Mouse (Mus musculus) hindbrain, embryonic 10.5 days (tissue): ENCODE measurements around the gene Atpaf1. TPM values are rescaled to one million over a fixed set of nuclear protein-coding genes. Genes with fewer than 3 reads are reported as not detected.

Experiments used
- DNase-seq: peaks from one replicate; pipeline ENCODE4 v3.0.0-alpha.2; 2017; ENCODE audit warnings: low spot score
- H3K27ac ChIP-seq: fragments of 300-500 bp; sonication (generic); 2 replicates; pipeline ENCODE4 v1.5.1; 2016; ENCODE audit warnings: mild to moderate bottlenecking, moderate library complexity
- H3K27me3 ChIP-seq: fragments of 300-500 bp; sonication (generic); 2 replicates; pipeline ENCODE4 v1.6.1; 2016; ENCODE audit warnings: mild to moderate bottlenecking; ENCODE audit not compliant: poor library complexity, insufficient read depth, severe bottlenecking
- H3K36me3 ChIP-seq: fragments of 300-500 bp; sonication (generic); 2 replicates; pipeline ENCODE4 v1.6.1; 2016; ENCODE audit warnings: mild to moderate bottlenecking, moderate library complexity
- H3K4me1 ChIP-seq: fragments of 300-500 bp; sonication (generic); replicated peaks from 2 replicates; pipeline ENCODE4 v1.6.1; 2016; ENCODE audit warnings: mild to moderate bottlenecking
- H3K4me3 ChIP-seq: fragments of 300-500 bp; sonication (generic); 2 replicates; pipeline ENCODE4 v1.5.1; 2016; ENCODE audit warnings: mild to moderate bottlenecking, moderate library complexity
- H3K9me3 ChIP-seq: fragments of 300-500 bp; sonication (generic); 2 replicates; pipeline ENCODE4 v1.6.1; 2016; ENCODE audit warnings: mild to moderate bottlenecking, moderate library complexity
- WGBS: fragments of 180-500 bp; shearing (Covaris S2); methylation state at CpG from one replicate; pipeline ENCODE4 v1.1.7; 2016; 5-methylcytosine and 5-hydroxymethylcytosine counted together
- polyA plus RNA-seq: library from polyadenylated mRNA; unstranded; fragments of >200 nt; fragmentation: Nextera tagmentation; extraction: Ambion mirVana; gene quantifications from 2 replicates; pipeline ENCODE4 v1.2.1, GENCODE M21; 2016

The Atpaf1 gene
- polyA plus RNA-seq, 1 experiment from 2014 or later = 38.3 TPM

DNA sequence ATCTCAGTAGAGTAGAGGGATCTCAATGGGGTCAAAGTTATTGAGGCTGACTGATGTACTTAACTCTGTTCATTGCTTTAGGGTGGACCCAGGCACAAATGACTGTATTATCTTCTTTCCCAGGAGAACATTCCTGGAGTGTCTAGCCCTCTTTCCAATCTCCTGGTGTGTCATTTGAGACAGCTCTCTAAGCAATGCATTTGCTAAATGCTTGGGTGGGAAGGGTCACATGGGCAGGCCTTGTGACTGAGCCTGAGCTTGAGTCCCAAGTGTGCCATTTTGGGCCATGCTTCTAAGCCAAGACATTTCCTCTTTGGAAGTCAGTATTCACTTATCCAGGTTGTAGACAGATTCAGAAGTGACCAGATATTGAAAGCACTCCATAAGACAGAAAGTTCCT, 36.8 kb downstream of the Atpaf1 start:
- Histone ChIP-seq H3K4me1 (peaks cover 4% of the 10 kb centered on the region; the same call in 1 of the 2 replicates), H3K4me3 (no peak overlapping the region), H3K27me3 (no peaks in the 10 kb centered on the region), H3K36me3 (peaks cover 10% of the 10 kb centered on the region; the same call in 1 of the 2 replicates), H3K27ac (no peak overlapping the region), H3K9me3 (no peaks in the 10 kb centered on the region)
- DNase-seq = no peak

DNA sequence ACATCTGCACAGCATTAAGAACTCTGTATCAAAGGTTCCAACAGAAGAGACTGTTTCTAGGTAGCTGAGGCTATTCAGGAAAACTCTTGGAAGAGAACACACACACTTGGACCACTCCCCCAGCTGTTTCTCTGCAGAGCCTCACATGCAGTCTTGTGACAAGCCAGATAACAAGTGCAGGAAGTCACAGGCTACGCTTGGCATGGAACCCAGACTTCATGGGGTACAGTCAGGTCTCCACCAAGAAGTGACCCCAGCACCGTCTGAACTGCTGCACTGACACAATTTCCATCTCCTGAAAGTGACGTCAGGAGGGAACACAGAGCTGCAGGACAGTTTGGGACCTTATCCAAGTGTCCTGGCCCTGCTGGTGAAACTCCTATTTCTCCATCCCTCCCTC, 37.3 kb downstream of the Atpaf1 start:
- H3K36me3 ChIP-seq = peaks cover 8% of the 10 kb centered on the region; the same call in 1 of the 2 replicates

DNA sequence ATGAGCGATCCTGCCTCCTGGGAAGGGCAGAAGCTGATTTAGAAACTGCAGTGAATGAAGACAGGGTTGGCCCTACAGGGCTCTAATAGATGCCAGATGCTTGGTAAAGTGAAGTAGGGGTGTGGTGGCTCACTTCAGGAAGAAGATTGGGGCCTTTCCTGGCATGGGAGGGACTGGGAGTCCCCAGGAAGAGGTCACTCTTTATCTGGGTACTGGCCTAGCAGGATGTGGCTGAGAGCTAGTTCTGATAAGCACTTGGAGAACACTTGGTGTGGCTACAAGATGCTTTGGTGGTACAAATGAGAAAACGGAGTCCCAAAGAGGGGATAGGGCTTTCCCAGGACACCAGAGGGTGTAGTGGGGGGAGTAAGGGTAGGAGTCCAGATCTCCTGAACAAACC, 39.6 kb downstream of the Atpaf1 start:
- H3K4me3 ChIP-seq = no peak overlapping the region
- H3K9me3 ChIP-seq = no peaks in the 10 kb centered on the region
- H3K27me3 ChIP-seq = peaks cover 11% of the 10 kb centered on the region
- peaks cover 19% of the 10 kb centered on the region for H3K4me1 ChIP-seq
- peaks cover 8% of the 10 kb centered on the region; the same call in 1 of the 2 replicates for H3K36me3 ChIP-seq
- no peak for DNase-seq
- WGBS = 73% methylated on average over 2 of the region's 2 CpGs
- no peak overlapping the region for H3K27ac ChIP-seq

More for the DNA sequence above, 37.3 kb downstream of the Atpaf1 start:
- 78% methylated on average over 3 of the region's 3 CpGs for WGBS
- H3K4me1 ChIP-seq = peaks cover 4% of the 10 kb centered on the region; the same call in 1 of the 2 replicates
- H3K27me3 ChIP-seq = peaks cover 4% of the 10 kb centered on the region; the same call in 1 of the 2 replicates
- no peaks in the 10 kb centered on the region for H3K9me3 ChIP-seq
- DNase-seq = no peak
- H3K27ac ChIP-seq = no peak overlapping the region
- no peak overlapping the region for H3K4me3 ChIP-seq

DNA sequence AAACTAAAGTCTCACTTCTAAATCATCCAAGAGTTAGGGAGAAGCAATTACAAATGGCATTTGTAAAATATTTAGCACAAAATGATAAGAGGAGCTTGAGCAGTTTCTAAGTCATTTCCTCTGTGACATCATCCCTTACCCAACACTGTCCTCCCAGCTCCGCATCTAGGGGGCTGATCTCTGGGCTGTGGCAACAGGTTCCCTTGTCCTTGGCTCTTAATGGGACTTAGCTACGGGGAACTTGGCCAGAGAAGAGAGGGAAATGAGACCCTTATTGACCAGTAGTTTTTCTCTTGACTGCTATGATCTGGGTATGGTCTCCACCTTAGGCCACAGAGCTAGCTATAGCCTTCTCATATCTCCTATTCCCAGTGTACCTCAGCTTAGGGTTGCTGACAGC, 40.7 kb downstream of the Atpaf1 start:
- WGBS = 86% methylated on average over 2 of the region's 2 CpGs

DNA sequence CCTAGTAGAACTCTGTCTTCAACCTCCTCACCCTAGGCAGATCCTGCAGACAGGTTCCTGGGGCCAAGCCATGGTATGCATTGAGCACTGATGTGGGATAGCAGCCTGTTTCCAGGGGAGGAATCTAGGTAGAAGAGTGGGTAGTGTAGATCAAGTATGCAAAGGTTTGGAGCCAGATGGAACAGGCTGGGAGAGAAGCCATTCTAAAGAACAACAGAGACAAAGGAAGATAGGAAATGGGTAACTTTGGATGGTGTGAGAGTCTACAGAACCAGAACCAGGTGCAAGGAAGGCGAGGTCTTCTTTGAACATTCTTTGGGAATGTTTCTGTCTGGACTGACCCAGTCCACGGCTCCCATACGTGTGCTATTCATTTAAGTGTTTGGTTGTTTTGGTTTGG, 42.5 kb downstream of the Atpaf1 start:
- 61% methylated on average over 3 of the region's 3 CpGs for WGBS
- Histone ChIP-seq H3K27me3 (peaks cover 24% of the 10 kb centered on the region), H3K4me3 (peak overlapping the region; percentile 83; the same call in 1 of the 2 replicates), H3K27ac (0 out of 2 replicates have a peak overlapping the region, but pooled peaks have one; percentile 90), H3K4me1 (peaks cover 15% of the 10 kb centered on the region), H3K36me3 (no peaks in the 10 kb centered on the region), H3K9me3 (no peaks in the 10 kb centered on the region)
- DNase-seq = no peak

More for the DNA sequence above, 40.7 kb downstream of the Atpaf1 start:
- Histone ChIP-seq H3K4me3 (no peak overlapping the region), H3K9me3 (no peaks in the 10 kb centered on the region), H3K27me3 (peaks cover 22% of the 10 kb centered on the region), H3K36me3 (0 out of 2 replicates have a peak, but pooled peaks cover under 1% of the 10 kb centered on the region), H3K27ac (no peak overlapping the region), H3K4me1 (peaks cover 15% of the 10 kb centered on the region)
- no peak for DNase-seq

DNA sequence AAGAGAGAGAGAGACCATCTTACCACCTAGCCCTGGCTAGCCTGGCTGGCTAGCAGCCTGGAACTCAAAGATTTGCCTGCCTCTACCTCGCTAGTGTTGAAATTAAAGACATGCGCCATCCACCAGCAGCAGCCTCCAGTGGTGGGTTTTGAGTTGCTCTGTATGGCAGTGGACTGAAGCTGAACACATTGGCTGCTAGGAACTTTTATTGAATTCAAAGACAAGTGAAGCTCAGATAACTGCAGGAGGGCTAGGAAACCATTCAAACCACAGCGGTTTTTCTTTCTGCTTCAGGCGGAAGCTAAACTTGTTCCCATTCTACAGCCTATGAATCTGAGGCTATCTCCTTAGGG, 42.9 kb downstream of the Atpaf1 start:
- no peaks in the 10 kb centered on the region for H3K36me3 ChIP-seq
- 4% methylated on average over 4 of the region's 4 CpGs for WGBS
- H3K9me3 ChIP-seq = no peaks in the 10 kb centered on the region
- H3K27me3 ChIP-seq = peaks cover 24% of the 10 kb centered on the region
- H3K4me3 ChIP-seq = peak overlapping the region; percentile 83
- H3K4me1 ChIP-seq = peaks cover 15% of the 10 kb centered on the region
- no peak for DNase-seq
- peak overlapping the region; percentile 90 for H3K27ac ChIP-seq

DNA sequence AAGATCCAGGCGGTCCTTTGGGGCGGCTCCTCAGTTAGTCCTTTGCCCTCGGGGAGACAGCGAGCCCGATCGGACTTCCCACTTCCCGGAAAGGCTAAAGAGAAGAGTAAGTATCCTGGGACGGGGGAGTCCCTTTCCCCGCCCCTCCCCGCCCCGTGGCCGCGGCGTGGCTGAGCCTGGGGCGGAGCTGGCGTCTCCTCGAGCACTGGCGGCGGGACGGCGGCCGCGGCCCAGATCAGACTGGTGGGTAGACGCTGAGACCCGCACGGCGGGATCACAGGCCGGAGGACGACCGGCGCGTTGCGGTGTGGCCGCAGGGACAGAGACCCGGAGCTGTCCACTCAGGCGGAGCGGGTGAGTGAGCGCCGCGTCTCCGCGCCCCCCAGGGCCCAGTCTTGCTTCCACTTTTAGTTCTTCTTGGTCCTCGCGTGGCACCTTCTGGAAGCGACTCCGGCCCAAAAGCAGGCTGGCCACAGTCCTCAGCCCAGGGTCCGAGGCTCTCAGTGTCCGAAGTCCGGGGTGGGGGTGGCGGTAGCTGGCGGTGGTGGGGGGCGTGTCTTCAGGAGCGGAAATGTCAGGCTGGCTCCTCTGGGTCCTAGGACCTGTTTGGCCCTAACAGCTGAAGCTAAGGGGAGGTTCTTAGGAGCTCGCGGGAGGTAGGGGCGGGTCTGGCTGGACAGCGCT, 43.4 kb downstream of the Atpaf1 start, which contains the start of gene Mob3c:
TSS of gene Mob3c (plus strand) at position 205 of the 684 bp plus-strand sequence.
- Histone ChIP-seq H3K4me1 (peaks cover 15% of the 10 kb centered on the region), H3K27me3 (peaks cover 24% of the 10 kb centered on the region), H3K9me3 (no peaks in the 10 kb centered on the region), H3K36me3 (no peaks in the 10 kb centered on the region), H3K27ac (peak within 1 kb of the TSS; percentile 90), H3K4me3 (peak within 1 kb of the TSS; percentile 83)
- WGBS = under 1% methylated on average over 57 of the region's 57 CpGs
- DNase-seq = peak; percentile 84

DNA sequence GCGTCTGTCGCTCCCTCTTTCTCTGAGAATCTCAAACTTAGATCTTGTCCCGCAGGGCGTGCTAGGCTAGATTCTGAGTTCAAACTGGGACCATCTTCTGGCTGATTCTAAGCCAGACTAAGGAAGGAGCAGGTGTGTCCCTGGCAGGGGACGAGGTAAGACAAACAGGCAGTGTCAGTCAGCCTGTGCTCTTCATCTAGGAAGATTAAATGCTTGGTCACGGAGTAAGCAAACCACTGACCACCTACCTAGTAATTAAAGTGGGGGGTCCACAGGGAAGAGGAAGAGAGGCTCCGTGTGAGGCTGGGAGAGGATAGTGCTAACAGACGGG, 43.9 kb downstream of the Atpaf1 start:
- Histone ChIP-seq H3K27ac (peak overlapping the region; percentile 90), H3K36me3 (no peaks in the 10 kb centered on the region), H3K27me3 (peaks cover 24% of the 10 kb centered on the region), H3K4me3 (peak overlapping the region; percentile 83), H3K4me1 (peaks cover 15% of the 10 kb centered on the region), H3K9me3 (no peaks in the 10 kb centered on the region)
- no peak for DNase-seq
- WGBS = 6% methylated on average over 8 of the region's 8 CpGs

DNA sequence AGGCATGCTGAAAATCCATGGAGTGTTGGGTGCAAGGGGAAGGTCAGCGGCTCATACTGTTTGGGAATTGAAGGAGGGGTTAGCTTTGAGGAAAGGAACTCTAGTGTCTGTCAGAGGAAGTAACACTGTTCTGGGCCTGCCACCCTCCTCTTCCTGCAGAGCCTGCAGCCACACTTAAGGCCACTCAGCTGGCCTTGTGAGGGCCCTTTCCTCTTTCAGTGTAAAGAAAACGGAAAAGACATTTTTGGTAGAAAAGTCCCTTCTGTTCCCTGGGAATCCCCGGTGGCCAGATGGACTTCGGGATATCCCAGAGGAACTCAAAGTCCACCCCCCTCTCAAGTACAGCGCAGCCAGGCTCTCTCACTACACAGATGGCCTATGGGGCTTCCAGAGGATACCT, 45.9 kb downstream of the Atpaf1 start:
- no peaks in the 10 kb centered on the region for H3K36me3 ChIP-seq
- 76% methylated on average over 5 of the region's 5 CpGs for WGBS
- no peak for DNase-seq
- peaks cover 15% of the 10 kb centered on the region for H3K4me1 ChIP-seq
- no peak overlapping the region for H3K4me3 ChIP-seq
- no peak overlapping the region for H3K27ac ChIP-seq
- H3K9me3 ChIP-seq = no peaks in the 10 kb centered on the region
- peaks cover 24% of the 10 kb centered on the region for H3K27me3 ChIP-seq

DNA sequence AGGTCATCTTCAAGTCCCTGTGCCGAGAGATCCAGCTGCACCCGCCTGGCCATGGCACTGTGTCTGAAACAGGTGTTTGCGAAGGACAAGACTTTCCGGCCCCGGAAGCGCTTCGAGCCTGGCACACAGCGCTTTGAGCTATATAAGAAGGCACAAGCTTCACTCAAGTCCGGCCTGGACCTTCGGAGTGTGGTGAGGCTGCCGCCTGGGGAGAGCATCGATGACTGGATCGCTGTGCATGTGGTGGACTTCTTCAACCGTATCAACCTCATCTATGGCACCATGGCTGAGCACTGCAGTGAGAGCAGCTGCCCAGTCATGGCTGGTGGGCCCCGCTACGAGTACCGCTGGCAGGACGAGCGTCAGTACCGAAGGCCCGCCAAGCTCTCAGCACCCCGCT, 46.6 kb downstream of the Atpaf1 start:
- DNase-seq = no peak
- WGBS = 93% methylated on average over 22 of the region's 22 CpGs
- Histone ChIP-seq H3K27ac (no peak overlapping the region), H3K27me3 (peaks cover 24% of the 10 kb centered on the region), H3K4me1 (peaks cover 15% of the 10 kb centered on the region), H3K9me3 (no peaks in the 10 kb centered on the region), H3K36me3 (no peaks in the 10 kb centered on the region), H3K4me3 (no peak overlapping the region)

DNA sequence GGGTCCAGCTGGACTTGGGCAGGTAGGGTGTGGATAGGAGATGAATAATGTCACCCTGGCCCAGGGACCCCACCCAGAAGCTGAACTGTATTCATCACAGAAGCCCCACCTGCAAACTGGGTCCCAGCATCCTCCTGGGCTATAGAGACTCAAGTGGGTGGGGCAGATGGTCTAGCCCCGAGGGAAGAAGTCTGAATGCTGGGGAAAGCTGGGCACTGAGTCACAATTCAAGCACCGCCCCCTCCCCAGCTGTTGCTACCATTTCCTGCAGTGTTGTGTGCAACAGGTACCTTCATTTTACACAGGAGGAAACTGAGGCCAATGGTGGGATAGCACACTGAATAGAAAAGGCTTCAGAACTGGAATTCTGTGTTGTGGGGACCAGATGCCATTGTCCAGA, 47.4 kb downstream of the Atpaf1 start:
- no peak for DNase-seq
- Histone ChIP-seq H3K36me3 (no peaks in the 10 kb centered on the region), H3K4me3 (no peak overlapping the region), H3K27ac (no peak overlapping the region), H3K27me3 (peaks cover 19% of the 10 kb centered on the region), H3K4me1 (peaks cover 15% of the 10 kb centered on the region), H3K9me3 (no peaks in the 10 kb centered on the region)
- WGBS = 67% methylated on average over 2 of the region's 2 CpGs

DNA sequence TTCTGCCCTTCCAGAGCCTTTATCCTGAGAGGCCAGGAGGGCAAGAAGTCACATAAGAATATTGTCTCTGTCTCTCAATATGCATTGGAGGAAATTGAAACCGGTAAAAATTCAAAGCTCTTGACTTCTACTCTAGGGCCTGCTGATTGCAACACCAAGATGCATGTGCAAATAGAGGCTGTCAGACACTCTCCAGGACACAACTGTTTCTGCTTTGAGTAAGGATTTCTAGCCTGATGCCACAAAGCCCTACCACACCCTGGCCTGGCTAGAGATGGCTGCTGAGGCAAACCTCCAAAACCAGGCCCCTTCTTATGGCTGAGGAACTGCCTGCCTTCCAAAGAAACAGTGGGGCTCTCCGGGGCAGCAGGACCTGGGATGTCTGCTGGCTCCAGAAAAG, 51.0 kb downstream of the Atpaf1 start:
- no peaks in the 10 kb centered on the region for H3K36me3 ChIP-seq
- WGBS = 67% methylated on average over 2 of the region's 2 CpGs
- no peak for DNase-seq

DNA sequence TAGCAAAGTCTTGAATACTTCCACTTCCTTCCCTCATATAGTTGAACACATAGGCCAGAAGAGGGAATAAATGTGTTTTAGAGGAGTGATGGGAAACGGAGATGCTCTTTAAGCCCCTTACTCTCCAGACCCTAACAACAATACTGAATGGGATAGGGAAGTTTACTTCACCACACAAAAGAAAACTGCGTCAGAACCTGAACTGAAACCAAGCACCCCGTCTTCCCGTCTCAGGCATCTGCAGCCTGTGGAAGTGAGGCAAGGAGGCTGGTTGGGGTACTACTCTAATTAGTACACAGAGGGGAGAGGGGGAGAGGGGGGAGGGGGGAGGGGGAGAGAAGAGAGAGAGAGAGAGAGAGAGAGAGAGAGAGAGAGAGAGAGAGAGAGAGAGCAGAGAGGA, 53.6 kb downstream of the Atpaf1 start:
- Histone ChIP-seq H3K4me1 (peaks cover 21% of the 10 kb centered on the region), H3K9me3 (no peaks in the 10 kb centered on the region), H3K27ac (0 out of 2 replicates have a peak overlapping the region, but pooled peaks have one; percentile 89), H3K36me3 (no peaks in the 10 kb centered on the region), H3K27me3 (no peaks in the 10 kb centered on the region), H3K4me3 (peak overlapping the region; percentile 87)
- no peak for DNase-seq
- 62% methylated on average over 4 of the region's 4 CpGs for WGBS

More for the DNA sequence above, 51.0 kb downstream of the Atpaf1 start:
- Histone ChIP-seq H3K27me3 (no peaks in the 10 kb centered on the region), H3K27ac (no peak overlapping the region), H3K9me3 (no peaks in the 10 kb centered on the region), H3K4me3 (no peak overlapping the region), H3K4me1 (peaks cover 21% of the 10 kb centered on the region)
